Mouse (Mus musculus) heart, postnatal 0 days (tissue): ENCODE results near the gene Gpbar1. TPM values are rescaled to one million over a fixed set of nuclear protein-coding genes. Genes with fewer than 3 reads are reported as not detected.
A peak's percentile ranks its signal among the peaks of the same experiment; 100 is the strongest.

ENCODE experiments used
- ATAC-seq: fragments of 200-750 bp; cut with Nextera tagmentation; 2 replicates; pipeline ENCODE4 v1.8.0; 2017; ENCODE audit warnings: low read depth, moderate number of reproducible peaks, moderate library complexity; ENCODE audit not compliant: insufficient read depth
- DNase-seq: peaks from one replicate; pipeline ENCODE4 v3.0.0-alpha.2; 2016; ENCODE audit warnings: low spot score
- H3K27ac ChIP-seq: fragments of 300-500 bp; sonication (generic); 2 replicates; pipeline ENCODE4 v1.5.1; 2014; ENCODE audit warnings: low read depth, mild to moderate bottlenecking
- H3K27me3 ChIP-seq: fragments of 300-500 bp; sonication (generic); 2 replicates; pipeline ENCODE4 v1.6.1; 2014; ENCODE audit warnings: low read length, mixed read lengths; ENCODE audit not compliant: control insufficient read depth, insufficient read depth
- H3K36me3 ChIP-seq: fragments of 300-500 bp; sonication (generic); replicated peaks from 2 replicates; pipeline ENCODE4 v1.6.1; 2014; ENCODE audit warnings: low read length, mixed read lengths; ENCODE audit not compliant: control insufficient read depth, insufficient read depth
- H3K4me1 ChIP-seq: fragments of 300-500 bp; sonication (generic); 2 replicates; pipeline ENCODE4 v1.6.1; 2014; ENCODE audit warnings: antibody characterized with exemption; ENCODE audit not compliant: control insufficient read depth, insufficient read depth
- H3K4me2 ChIP-seq: fragments of 300-500 bp; sonication (generic); 2 replicates; pipeline ENCODE4 v1.6.1; 2014; ENCODE audit warnings: low read depth, mild to moderate bottlenecking, low read length, moderate library complexity
- H3K4me3 ChIP-seq: fragments of 300-500 bp; sonication (generic); 2 replicates; pipeline ENCODE4 v1.5.1; 2014; ENCODE audit warnings: low read depth, low read length
- H3K9ac ChIP-seq: fragments of 300-500 bp; sonication (generic); replicated peaks from 2 replicates; pipeline ENCODE4 v1.6.1; 2014; ENCODE audit warnings: low read depth, low read length, mixed read lengths
- H3K9me3 ChIP-seq: fragments of 300-500 bp; sonication (generic); replicated peaks from 2 replicates; pipeline ENCODE4 v1.6.1; 2016; ENCODE audit warnings: low read length; ENCODE audit not compliant: control insufficient read depth
- CTCF ChIP-seq: IDR thresholded peaks from 2 replicates; pipeline ENCODE4 v1.5.1; 2016; ENCODE audit warnings: antibody characterized with exemption, control low read depth, low read depth
- EP300 ChIP-seq: IDR thresholded peaks from 2 replicates; pipeline ENCODE4 v1.6.1; 2016; ENCODE audit warnings: antibody characterized with exemption, low read depth
- WGBS: fragments of 180-500 bp; shearing (Covaris S2); extraction: QIAGEN DNeasy Blood & Tissue Kit; methylation state at CpG from one replicate; pipeline ENCODE4 v1.1.7; 2014; 5-methylcytosine and 5-hydroxymethylcytosine counted together
- polyA plus RNA-seq: library from polyadenylated mRNA; unstranded; fragments of >200 nt; fragmentation: Nextera tagmentation; extraction: Ambion mirVana; gene quantifications from 2 replicates; pipeline ENCODE4 v1.2.1, GENCODE M21; 2015
- total RNA-seq: library from RNA; depleted of rRNA; stranded (reverse); fragments of >200 nt; gene quantifications from 2 replicates; pipeline ENCODE4 v1.2.3, GENCODE M21; 2014; ENCODE audit warnings: low replicate concordance

The Gpbar1 gene
- total and polyA plus RNA-seq, 2 experiments from 2014 or later: 0.22 TPM; not detected in 1

DNA sequence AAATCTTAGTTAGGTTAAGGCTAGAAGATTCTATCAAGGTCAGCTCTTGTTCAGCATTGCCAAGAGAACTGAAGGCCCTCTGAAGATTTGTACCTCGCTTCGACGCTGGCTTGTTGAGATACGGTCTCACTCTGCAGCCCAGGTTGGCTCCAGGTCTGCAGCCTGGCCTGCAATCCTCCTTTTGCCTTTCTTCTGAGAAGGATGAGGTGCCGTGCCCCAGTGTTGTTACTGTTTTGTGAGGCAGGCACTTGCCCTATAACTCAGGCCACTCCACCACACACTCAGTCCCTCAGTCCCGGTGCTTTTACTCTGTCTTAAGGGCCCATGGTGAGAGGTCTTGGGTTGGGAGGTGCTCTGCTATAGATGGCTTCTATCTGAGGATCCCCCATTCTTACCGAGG lies 23.9 kb downstream of the Gpbar1 start:
- 83% methylated on average over 7 of the region's 7 CpGs for WGBS
- DNase-seq (no peak), ATAC-seq (no peak)
- peaks cover 55% of the 10 kb centered on the region for H3K4me1 ChIP-seq
- H3K36me3 ChIP-seq: 0 out of 2 replicates have a peak, but pooled peaks cover 3% of the 10 kb centered on the region
- H3K4me3 ChIP-seq: no peak overlapping the region
- H3K9ac ChIP-seq: 0 out of 2 replicates have a peak overlapping the region, but pooled peaks have one; percentile 0
- no peak overlapping the region for H3K27ac ChIP-seq
- H3K9me3 ChIP-seq: no peaks in the 10 kb centered on the region
- H3K4me2 ChIP-seq: peak overlapping the region; percentile 67
- no peaks in the 10 kb centered on the region for H3K27me3 ChIP-seq
- TF ChIP-seq CTCF (no peak), EP300 (no peak)

DNA sequence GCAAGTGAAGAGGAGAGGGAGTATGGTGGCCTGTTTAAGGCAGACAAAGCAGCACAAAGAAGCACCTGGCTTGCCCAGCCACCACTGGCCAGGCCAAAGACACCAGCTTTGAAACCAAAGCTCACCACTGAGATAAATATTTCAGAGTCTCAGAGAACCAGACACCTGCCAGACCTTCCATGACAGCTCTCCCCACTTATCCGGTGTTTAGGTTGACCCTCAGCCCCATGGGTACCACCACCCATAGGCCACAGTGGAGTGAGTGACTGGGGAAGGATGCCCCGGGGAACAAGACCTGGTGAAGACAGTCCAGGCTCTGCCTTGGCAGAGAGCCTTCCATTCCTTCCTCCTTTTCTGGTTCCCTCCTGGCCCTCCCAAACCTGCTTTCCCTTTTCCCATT lies 24.5 kb downstream of the Gpbar1 start:
- ATAC-seq: no peak
- no peak overlapping the region for H3K9ac ChIP-seq
- H3K27me3 ChIP-seq: no peaks in the 10 kb centered on the region
- no peak overlapping the region for H3K27ac ChIP-seq
- no peaks in the 10 kb centered on the region for H3K9me3 ChIP-seq
- H3K4me3 ChIP-seq: peak overlapping the region; percentile 64
- DNase-seq: no peak
- TF ChIP-seq EP300: no peak
- TF ChIP-seq CTCF: no peak
- H3K36me3 ChIP-seq: 0 out of 2 replicates have a peak, but pooled peaks cover 3% of the 10 kb centered on the region
- peaks cover 49% of the 10 kb centered on the region for H3K4me1 ChIP-seq
- 51% methylated on average over 2 of the region's 2 CpGs for WGBS
- H3K4me2 ChIP-seq: peak overlapping the region; percentile 67

DNA sequence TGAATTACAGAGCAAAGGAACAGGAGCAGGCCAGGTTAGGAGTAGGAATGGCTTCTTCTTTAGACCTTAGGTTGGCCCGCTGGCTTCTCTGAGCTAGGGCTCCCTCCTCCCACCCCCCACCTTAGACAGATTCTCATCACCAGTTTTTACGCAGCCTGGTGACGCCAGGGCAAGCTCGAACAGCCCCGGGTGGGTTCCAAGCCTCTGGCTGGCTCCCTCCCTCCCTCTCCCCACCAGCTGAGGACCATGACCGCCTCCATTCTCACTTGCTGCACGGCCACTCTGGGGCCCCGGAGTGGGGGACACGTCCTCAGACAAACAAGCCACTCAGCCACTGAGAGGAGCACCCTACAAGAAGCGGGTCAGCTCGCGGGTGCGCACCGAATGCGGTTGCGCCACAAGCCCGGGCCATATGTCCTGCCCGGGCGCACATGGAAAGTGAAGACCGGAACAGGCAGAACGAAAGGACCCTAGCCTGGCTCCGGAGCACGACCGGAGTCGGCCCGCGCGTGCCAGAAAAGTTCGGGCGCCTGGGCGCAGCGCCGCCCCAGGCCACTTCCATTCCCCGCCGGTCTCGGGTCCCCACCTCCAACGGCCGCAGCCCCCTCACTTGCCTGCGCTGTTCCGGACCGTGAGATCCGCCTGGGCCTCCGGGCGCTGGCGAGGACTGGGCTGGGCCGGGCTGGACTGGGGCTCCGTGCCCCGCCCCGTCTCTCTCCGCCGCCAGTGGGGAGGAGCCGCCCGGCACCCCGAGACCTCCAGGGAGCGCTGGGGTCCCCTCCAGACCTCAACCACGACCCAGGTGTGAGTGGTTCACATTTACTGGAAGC lies 25.4 kb downstream of the Gpbar1 start:
- Histone ChIP-seq H3K4me3 (peak overlapping the region; percentile 64), H3K27me3 (no peaks in the 10 kb centered on the region), H3K9me3 (no peaks in the 10 kb centered on the region), H3K36me3 (0 out of 2 replicates have a peak, but pooled peaks cover under 1% of the 10 kb centered on the region), H3K9ac (peak overlapping the region; percentile 83), H3K4me1 (peaks cover 47% of the 10 kb centered on the region), H3K4me2 (peak overlapping the region; percentile 67), H3K27ac (peak overlapping the region; percentile 91)
- DNase-seq (peak; percentile 60), ATAC-seq (peak; percentile 84)
- TF ChIP-seq CTCF (peak; percentile 15), EP300 (peak; percentile 45; the same call in 1 of the 2 replicates)
- under 1% methylated on average over 56 of the region's 56 CpGs for WGBS

DNA sequence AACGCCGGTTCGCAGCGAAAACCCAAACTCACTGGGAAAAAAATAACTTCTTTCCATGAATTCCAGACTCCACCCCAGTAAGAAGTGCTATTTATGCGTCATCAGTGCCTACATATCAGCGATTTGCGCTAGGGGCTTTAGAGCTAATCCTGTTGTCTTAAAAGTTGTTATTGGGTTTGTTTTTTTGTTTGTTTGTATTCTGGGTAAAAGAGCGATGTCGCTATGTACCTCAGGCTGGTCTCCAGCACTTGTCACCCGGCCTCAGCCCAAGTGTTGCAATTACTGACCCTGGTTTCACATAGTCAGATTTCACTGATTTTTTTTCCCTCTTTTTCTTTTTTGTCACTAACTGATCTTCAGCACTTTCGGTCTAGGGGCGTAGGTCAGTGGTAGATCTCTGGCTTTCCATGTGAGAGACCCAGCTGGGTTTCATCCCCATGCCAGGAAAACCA lies 26.0 kb downstream of the Gpbar1 start:
- ATAC-seq (no peak; the same call in 1 of the 2 replicates), DNase-seq (no peak)
- H3K9ac ChIP-seq: peak overlapping the region; percentile 83
- H3K4me1 ChIP-seq: peaks cover 43% of the 10 kb centered on the region
- H3K4me3 ChIP-seq: peak overlapping the region; percentile 64
- 8% methylated on average over 12 of the region's 12 CpGs for WGBS
- H3K4me2 ChIP-seq: peak overlapping the region; percentile 67
- peak overlapping the region; percentile 91 for H3K27ac ChIP-seq
- no peaks in the 10 kb centered on the region for H3K9me3 ChIP-seq
- no peaks in the 10 kb centered on the region for H3K36me3 ChIP-seq
- TF ChIP-seq EP300 (no peak), CTCF (no peak)
- H3K27me3 ChIP-seq: no peaks in the 10 kb centered on the region

DNA sequence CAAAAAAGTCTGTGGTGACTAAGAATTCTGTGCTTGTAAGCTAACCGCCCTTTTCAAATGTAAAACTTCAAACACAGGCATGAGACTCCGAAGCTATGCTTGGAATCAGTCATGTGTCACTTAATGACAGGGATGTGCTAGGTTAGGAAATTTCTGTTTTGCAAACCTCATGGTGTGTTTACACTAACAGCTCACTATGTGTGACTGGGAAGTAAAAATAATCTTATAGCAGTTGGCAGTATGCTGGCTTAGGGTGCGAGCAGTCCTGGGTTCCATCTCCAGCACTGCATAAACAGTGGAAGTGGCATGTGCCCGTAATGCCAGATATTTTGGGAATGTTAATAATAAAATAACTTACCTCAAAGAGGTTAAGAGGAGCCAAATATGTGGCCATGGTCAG lies 26.6 kb downstream of the Gpbar1 start:
- no peaks in the 10 kb centered on the region for H3K9me3 ChIP-seq
- H3K27ac ChIP-seq: no peak overlapping the region
- H3K9ac ChIP-seq: no peak overlapping the region; the same call in 1 of the 2 replicates
- H3K4me2 ChIP-seq: no peak overlapping the region
- DNase-seq (no peak), ATAC-seq (no peak)
- 65% methylated on average over 4 of the region's 4 CpGs for WGBS
- TF ChIP-seq EP300: no peak
- no peak for TF ChIP-seq CTCF
- no peaks in the 10 kb centered on the region for H3K27me3 ChIP-seq
- no peak overlapping the region for H3K4me3 ChIP-seq
- peaks cover 41% of the 10 kb centered on the region for H3K4me1 ChIP-seq
- no peaks in the 10 kb centered on the region for H3K36me3 ChIP-seq
